Mouse (Mus musculus): ENCODE data around the gene Gm14226. TPM values are rescaled to one million over a fixed set of nuclear protein-coding genes. Genes with fewer than 3 reads are reported as not detected.

Gm14226 gene
- total and polyA plus RNA-seq, 3 experiments, result 0.07 to 0.08 TPM; not detected in 1

GRCm38 (mm10) chr2:155039956-155040355 is 21.9 kb downstream of the Gm14226 start:
- no peak overlapping the region for H3K9ac ChIP-seq (ENCODE audit: control insufficient read depth, low read depth, low read length, poor library complexity, severe bottlenecking)
- no peak overlapping the region for H3K4me3 ChIP-seq (ENCODE audit: control insufficient read depth in 1 of 2, insufficient read depth in 1 of 2, low read depth in 2 of 2, low read length in 2 of 2)
- no peaks in the 10 kb centered on the region for H3K79me2 ChIP-seq (ENCODE audit: control insufficient read depth, insufficient read depth, low read length, poor library complexity)
- H3K36me3 ChIP-seq (ENCODE audit: control insufficient read depth in 1 of 2, insufficient read depth in 2 of 2, low read length in 2 of 2), result no peaks in the 10 kb centered on the region
- no peak overlapping the region for H3K27ac ChIP-seq (ENCODE audit: control insufficient read depth, low read depth, low read length)
- peaks cover 0 to 14% of the 10 kb centered on the region in 2 experiments; a peak in 3 of 4 replicates for H3K27me3 ChIP-seq (ENCODE audit: control insufficient read depth in 1 of 2, insufficient read depth in 2 of 2, low read length in 2 of 2)
- DNase-seq (ENCODE audit: low read depth, low spot score), result no peak
- no peak for TF ChIP-seq MAZ (IDR thresholded peaks at IDR 0.05; ENCODE audit: low read depth, low read length)
- TF ChIP-seq SMC3 (IDR thresholded peaks at IDR 0.05; ENCODE audit: low read depth, low read length), result no peak
- no peak for TF ChIP-seq MYB (IDR thresholded peaks at IDR 0.05; ENCODE audit: low read depth, low read length)
- TF ChIP-seq CTCF (IDR thresholded peaks at IDR 0.05 in 2 of 3, conservative IDR thresholded peaks at IDR 0.05 in 1 of 3; ENCODE audit: control insufficient read depth in 1 of 3, insufficient read depth in 1 of 3, low read depth in 2 of 3, low read length in 3 of 3, poor library complexity in 1 of 3, severe bottlenecking in 1 of 3), result no peak
- no peak for TF ChIP-seq EP300 (IDR thresholded peaks at IDR 0.05; ENCODE audit: low read depth in 1 of 2, low read length in 2 of 2)
- TF ChIP-seq KAT2A (conservative IDR thresholded peaks at IDR 0.05; ENCODE audit: low read depth, low read length), result no peak
- TF ChIP-seq ETS1 (IDR thresholded peaks at IDR 0.05; ENCODE audit: low read depth, low read length), result no peak
- TF ChIP-seq POLR2AphosphoS5 (IDR thresholded peaks at IDR 0.05; ENCODE audit: borderline replicate concordance, low read depth, low read length), result no peak
- no peak for TF ChIP-seq ZNF384 (IDR thresholded peaks at IDR 0.05; ENCODE audit: low read depth, low read length)
- no peak for TF ChIP-seq NELFE (IDR thresholded peaks at IDR 0.05; ENCODE audit: low read depth, low read length)
- no peak for TF ChIP-seq POLR2A (IDR thresholded peaks at IDR 0.05; ENCODE audit: control insufficient read depth in 1 of 2, insufficient read depth in 1 of 2, low read depth in 1 of 2, low read length in 2 of 2, poor library complexity in 1 of 2)
- TF ChIP-seq CHD2 (IDR thresholded peaks at IDR 0.05; ENCODE audit: low read length), result no peak
- H3K4me1 ChIP-seq (ENCODE audit: control insufficient read depth in 1 of 2, insufficient read depth in 2 of 2, low read length in 2 of 2), result no peaks in the 10 kb centered on the region
- H3K9me3 ChIP-seq (replicated peaks; ENCODE audit: insufficient read depth, low read length), result no peaks in the 10 kb centered on the region

DNA sequence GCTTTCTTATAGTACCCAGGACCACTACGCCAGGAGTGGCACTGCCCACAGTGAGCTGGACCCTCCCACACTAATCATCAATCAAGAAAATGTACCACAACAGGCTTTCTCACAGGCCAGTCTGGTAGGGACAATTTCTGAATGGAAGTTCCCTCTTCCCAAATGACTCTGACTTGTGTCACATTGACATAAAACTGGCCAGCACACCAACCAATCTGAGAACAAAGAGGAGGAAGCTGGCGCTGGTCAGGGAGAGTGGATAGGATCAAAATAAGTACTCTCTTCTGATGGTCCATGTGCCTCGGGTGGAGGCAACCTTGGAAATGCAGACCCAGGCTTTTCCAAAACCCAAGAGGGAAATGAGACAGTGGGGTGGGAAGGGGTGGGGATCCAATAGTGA is 26.5 kb downstream of the Gm14226 start:
- Histone ChIP-seq H3K9ac (ENCODE audit: control insufficient read depth, low read depth, low read length, poor library complexity, severe bottlenecking) (no peak overlapping the region), H3K27ac (ENCODE audit: control insufficient read depth, low read depth, low read length) (no peak overlapping the region), H3K9me3 (replicated peaks; ENCODE audit: insufficient read depth, low read length) (no peaks in the 10 kb centered on the region), H3K4me1 (ENCODE audit: control insufficient read depth in 1 of 2, insufficient read depth in 2 of 2, low read length in 2 of 2) (peaks cover 6 to 7% of the 10 kb centered on the region in 2 experiments; a peak in 2 of 4 replicates), H3K4me3 (ENCODE audit: control insufficient read depth in 1 of 2, insufficient read depth in 1 of 2, low read depth in 2 of 2, low read length in 2 of 2) (no peak overlapping the region), H3K27me3 (ENCODE audit: control insufficient read depth in 1 of 2, insufficient read depth in 2 of 2, low read length in 2 of 2) (no peaks in the 10 kb centered on the region; a peak in 2 of 4 replicates), H3K36me3 (ENCODE audit: control insufficient read depth in 1 of 2, insufficient read depth in 2 of 2, low read length in 2 of 2) (peaks cover 0 to 8% of the 10 kb centered on the region in 2 experiments; a peak in 2 of 4 replicates), H3K79me2 (ENCODE audit: control insufficient read depth, insufficient read depth, low read length, poor library complexity) (no peaks in the 10 kb centered on the region)
- TF ChIP-seq CHD2 (IDR thresholded peaks at IDR 0.05; ENCODE audit: low read length), result no peak
- TF ChIP-seq NRF1 (IDR thresholded peaks at IDR 0.05; ENCODE audit: insufficient read depth, low read depth, low read length, poor library complexity, severe bottlenecking), result no peak
- TF ChIP-seq RCOR1 (IDR thresholded peaks at IDR 0.05; ENCODE audit: low read depth, low read length), result no peak
- TF ChIP-seq EP300 (IDR thresholded peaks at IDR 0.05; ENCODE audit: low read depth in 1 of 2, low read length in 2 of 2), result no peak
- no peak for TF ChIP-seq ZMIZ1 (IDR thresholded peaks at IDR 0.05; ENCODE audit: low read depth, low read length)
- no peak for TF ChIP-seq SIN3A (IDR thresholded peaks at IDR 0.05; ENCODE audit: low read length)
- no peak for TF ChIP-seq ELF1 (IDR thresholded peaks at IDR 0.05; ENCODE audit: low read depth, low read length)
- TF ChIP-seq CTCF (IDR thresholded peaks at IDR 0.05 in 2 of 3, conservative IDR thresholded peaks at IDR 0.05 in 1 of 3; ENCODE audit: control insufficient read depth in 1 of 3, insufficient read depth in 1 of 3, low read depth in 2 of 3, low read length in 3 of 3, poor library complexity in 1 of 3, severe bottlenecking in 1 of 3), result no peak
- no peak for TF ChIP-seq JUND (IDR thresholded peaks at IDR 0.05; ENCODE audit: low read depth, low read length)
- no peak for TF ChIP-seq E2F4 (IDR thresholded peaks at IDR 0.05; ENCODE audit: borderline replicate concordance, low read depth, low read length)
- DNase-seq (ENCODE audit: low read depth, low spot score), result no peak
